ENCODE assay signal across 10 mouse cellular contexts in genomic region chr10:18506501-18506946, GRCm38 (mm10). TPM values are rescaled to one million over a fixed set of nuclear protein-coding genes. Genes with fewer than 3 reads are reported as not detected.
DNase-seq lines count a peak whose midpoint lies in the region; ATAC-seq and TF ChIP-seq lines count a peak whose summit lies in the region.
"Had no signal": no experiment of that assay in that cellular context is flagged by ENCODE, and none has a peak within 500 bp of the region (broad histone marks: within the 10 kb centered on the region; RNA-seq: fewer than 3 reads in every experiment).

No protein-coding gene starts in this region.

- H3K9ac ChIP-seq in forebrain, embryonic 12.5 days, result no peak overlapping the region
- no peak overlapping the region for H3K9ac ChIP-seq in forebrain, embryonic 16.5 days (replicated peaks; ENCODE audit: low read depth, low read length)
- no peak overlapping the region for H3K9ac ChIP-seq in midbrain, embryonic 16.5 days (ENCODE audit: low read depth, low read length)
- H3K9ac ChIP-seq in midbrain, postnatal 0 days (replicated peaks; ENCODE audit: low read length, poor library complexity, severe bottlenecking), result no peak overlapping the region
- no peak overlapping the region for H3K9ac ChIP-seq in intestine, postnatal 0 days (ENCODE audit: low read depth, low read length)

- H3K4me2 ChIP-seq in forebrain, embryonic 12.5 days, result no peak overlapping the region
- no peak overlapping the region for H3K4me2 ChIP-seq in forebrain, embryonic 16.5 days (ENCODE audit: low read length)
- no peak overlapping the region for H3K4me2 ChIP-seq in midbrain, embryonic 16.5 days (ENCODE audit: low read length)
- H3K4me2 ChIP-seq in midbrain, postnatal 0 days (ENCODE audit: low read depth, low read length, poor library complexity, severe bottlenecking), result no peak overlapping the region
- H3K4me2 ChIP-seq in intestine, postnatal 0 days (replicated peaks; ENCODE audit: low read depth), result no peak overlapping the region

- H3K36me3 ChIP-seq in forebrain, embryonic 12.5 days (replicated peaks), result 0 out of 2 replicates have a peak, but pooled peaks cover 5% of the 10 kb centered on the region
- peaks cover under 1% of the 10 kb centered on the region for H3K36me3 ChIP-seq in forebrain, embryonic 16.5 days (ENCODE audit: control insufficient read depth, insufficient read depth)
- H3K36me3 ChIP-seq in midbrain, embryonic 16.5 days (ENCODE audit: control insufficient read depth, insufficient read depth, low read length), result no peaks in the 10 kb centered on the region
- no peaks in the 10 kb centered on the region for H3K36me3 ChIP-seq in midbrain, postnatal 0 days (ENCODE audit: insufficient read depth, low read length)
- peaks cover 6% of the 10 kb centered on the region for H3K36me3 ChIP-seq in intestine, postnatal 0 days (ENCODE audit: control insufficient read depth, insufficient read depth)

- 46% methylated on average over 6 of the region's 6 CpGs for WGBS in forebrain, embryonic 12.5 days
- 25% methylated on average over 6 of the region's 6 CpGs for WGBS in forebrain, embryonic 16.5 days
- WGBS in midbrain, embryonic 16.5 days, result 55% methylated on average over 6 of the region's 6 CpGs
- WGBS in midbrain, postnatal 0 days, result 61% methylated on average over 6 of the region's 6 CpGs
- WGBS in intestine, postnatal 0 days, result 58% methylated on average over 6 of the region's 6 CpGs

- no peaks in the 10 kb centered on the region for H3K9me3 ChIP-seq in forebrain, embryonic 12.5 days
- H3K9me3 ChIP-seq in forebrain, embryonic 16.5 days (ENCODE audit: control insufficient read depth, low read length), result no peaks in the 10 kb centered on the region
- H3K9me3 ChIP-seq in midbrain, embryonic 16.5 days (replicated peaks; ENCODE audit: control insufficient read depth, low read length, poor library complexity, severe bottlenecking), result no peaks in the 10 kb centered on the region
- H3K9me3 ChIP-seq in midbrain, postnatal 0 days (ENCODE audit: low read length), result no peaks in the 10 kb centered on the region
- H3K9me3 ChIP-seq in intestine, postnatal 0 days (ENCODE audit: control insufficient read depth), result no peaks in the 10 kb centered on the region

- peaks cover 35% of the 10 kb centered on the region for H3K4me1 ChIP-seq in forebrain, embryonic 12.5 days
- H3K4me1 ChIP-seq in forebrain, embryonic 16.5 days (replicated peaks; ENCODE audit: control insufficient read depth, insufficient read depth, low read length), result peaks cover 34% of the 10 kb centered on the region
- peaks cover 14% of the 10 kb centered on the region for H3K4me1 ChIP-seq in midbrain, embryonic 16.5 days (ENCODE audit: control insufficient read depth, insufficient read depth, low read length)
- H3K4me1 ChIP-seq in midbrain, postnatal 0 days (ENCODE audit: insufficient read depth, low read length), result peaks cover 6% of the 10 kb centered on the region; the same call in 1 of the 2 replicates
- 0 out of 2 replicates have a peak, but pooled peaks cover 5% of the 10 kb centered on the region for H3K4me1 ChIP-seq in intestine, postnatal 0 days (replicated peaks; ENCODE audit: control insufficient read depth, insufficient read depth, low read length)

- no peak for TF ChIP-seq CTCF in midbrain, postnatal 0 days (IDR thresholded peaks at IDR 0.05)
- no peak for TF ChIP-seq CTCF in intestine, postnatal 0 days (IDR thresholded peaks at IDR 0.05; ENCODE audit: low read depth)

- DNase-seq in midbrain, postnatal 0 days (ENCODE audit: low spot score), result no peak
- DNase-seq in B cell, adult 2 months, result no peak
- no peak for DNase-seq in ovary, postnatal 36 days (ENCODE audit: low spot score)
- DNase-seq in spleen, adult 12 weeks (ENCODE audit: low spot score), result no peak
- DNase-seq: spleen, adult 18-20 months had no signal

- H3K27ac ChIP-seq in forebrain, embryonic 12.5 days, result peak overlapping the region; percentile 48; the same call in 1 of the 2 replicates
- no peak overlapping the region for H3K27ac ChIP-seq in forebrain, embryonic 16.5 days (ENCODE audit: low read length)
- no peak overlapping the region for H3K27ac ChIP-seq in midbrain, embryonic 16.5 days (ENCODE audit: low read length)
- H3K27ac ChIP-seq in midbrain, postnatal 0 days (ENCODE audit: low read depth, low read length), result no peak overlapping the region
- H3K27ac ChIP-seq in intestine, postnatal 0 days (ENCODE audit: low read depth, low read length), result 0 out of 2 replicates have a peak overlapping the region, but pooled peaks have one; percentile 21

- H3K27me3 ChIP-seq in forebrain, embryonic 12.5 days, result no peaks in the 10 kb centered on the region
- H3K27me3 ChIP-seq in forebrain, embryonic 16.5 days (replicated peaks; ENCODE audit: control insufficient read depth, insufficient read depth, low read length), result no peaks in the 10 kb centered on the region
- no peaks in the 10 kb centered on the region for H3K27me3 ChIP-seq in midbrain, embryonic 16.5 days (ENCODE audit: control insufficient read depth, insufficient read depth, low read depth, low read length)
- no peaks in the 10 kb centered on the region for H3K27me3 ChIP-seq in midbrain, postnatal 0 days (ENCODE audit: insufficient read depth, low read length)
- no peaks in the 10 kb centered on the region for H3K27me3 ChIP-seq in intestine, postnatal 0 days (replicated peaks; ENCODE audit: control insufficient read depth, insufficient read depth, low read length)

- H3K4me3 ChIP-seq in forebrain, embryonic 12.5 days (replicated peaks), result no peak overlapping the region
- no peak overlapping the region for H3K4me3 ChIP-seq in forebrain, embryonic 16.5 days (replicated peaks; ENCODE audit: low read length)
- no peak overlapping the region for H3K4me3 ChIP-seq in midbrain, embryonic 16.5 days (ENCODE audit: low read depth, low read length)
- H3K4me3 ChIP-seq in midbrain, postnatal 0 days (ENCODE audit: low read depth, low read length), result no peak overlapping the region
- H3K4me3 ChIP-seq in intestine, postnatal 0 days (ENCODE audit: low read depth, low read length), result no peak overlapping the region

- ATAC-seq in forebrain, embryonic 12.5 days (ENCODE audit: low FRiP score), result no peak
- ATAC-seq in forebrain, embryonic 16.5 days, result no peak
- peak; percentile 21; the same call in 1 of the 2 replicates for ATAC-seq in midbrain, embryonic 16.5 days
- no peak for ATAC-seq in midbrain, postnatal 0 days (ENCODE audit: low FRiP score)
- ATAC-seq in intestine, postnatal 0 days, result peak; percentile 70
- ATAC-seq: lung, postnatal 0 days had no signal

RNA-seq across cellular contexts. Expression of gene Hebp2, which starts 39.4 kb away (rescaled TPM):
- polyA plus RNA-seq in forebrain, embryonic 12.5 days (2016; fragmentation: Nextera tagmentation; extraction: Ambion mirVana), result 6.8 and 8.8 TPM in 2 replicates
- polyA plus RNA-seq in forebrain, embryonic 16.5 days (2015; fragmentation: Nextera tagmentation; extraction: Ambion mirVana), result 5.9 TPM in 2 replicates
- polyA plus RNA-seq in midbrain, embryonic 16.5 days (2015; fragmentation: Nextera tagmentation; extraction: Ambion mirVana), result 10.8 and 11.7 TPM in 2 replicates
- total RNA-seq in midbrain, postnatal 0 days (2014; rRNA removed), result 5.8 and 5.9 TPM in 2 replicates
- 10.1 and 10.4 TPM in 2 replicates for polyA plus RNA-seq in midbrain, postnatal 0 days (2015; fragmentation: Nextera tagmentation; extraction: Ambion mirVana)
- 3.6 and 4.0 TPM in 2 replicates for polyA plus RNA-seq in intestine, postnatal 0 days (2015; fragmentation: Nextera tagmentation; extraction: Ambion mirVana)

Comparison
In these comparisons a context has a peak if more than half of its experiments do, and no peak if none do; other contexts are left out.
1. ATAC-seq: peak in midbrain, embryonic 16.5 days (single experiment) and intestine, postnatal 0 days (single experiment); none in forebrain, embryonic 12.5 days (single experiment), forebrain, embryonic 16.5 days (single experiment) and midbrain, postnatal 0 days (single experiment).
2. H3K27ac ChIP-seq: peak in forebrain, embryonic 12.5 days (single experiment) and intestine, postnatal 0 days (single experiment); none in forebrain, embryonic 16.5 days (single experiment), midbrain, embryonic 16.5 days (single experiment) and midbrain, postnatal 0 days (single experiment).